Mouse (Mus musculus) T-helper 17 cell (primary cell): ENCODE results near the gene Jakmip3.

Experiments used
- in situ Hi-C, 2 experiments: fragments of 300-600 bp; cut with MboI, MseI; formaldehyde crosslinking; loops; 1 replicate in 1 of 2; 2 replicates in 1 of 2; pipeline ENCODE4 v1.15.1; 2025; ENCODE audit warnings: high pct_unique_total_duplicates in 2 of 2

Jakmip3 gene

DNA sequence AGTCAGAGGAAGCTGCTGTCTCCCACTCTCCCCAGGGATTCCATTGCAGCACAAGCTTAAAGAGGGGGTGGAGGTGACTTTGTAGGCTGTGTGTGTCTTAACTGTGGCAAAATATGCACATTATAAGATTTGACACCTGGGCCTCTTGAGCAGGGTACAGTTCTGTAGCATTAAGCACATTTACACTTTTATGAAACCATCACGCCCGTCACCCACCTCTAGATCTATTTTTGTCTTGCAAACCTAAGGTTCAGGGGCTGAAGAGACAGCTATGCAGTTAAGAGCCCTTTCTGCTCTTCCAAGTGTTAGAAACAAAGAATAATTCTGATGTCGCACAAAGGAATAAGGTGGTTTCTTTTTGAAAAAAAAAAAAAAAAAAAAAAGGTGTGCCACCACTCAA, 5.1 kb downstream of the Jakmip3 start:
- in situ Hi-C loops = no loop called here

DNA sequence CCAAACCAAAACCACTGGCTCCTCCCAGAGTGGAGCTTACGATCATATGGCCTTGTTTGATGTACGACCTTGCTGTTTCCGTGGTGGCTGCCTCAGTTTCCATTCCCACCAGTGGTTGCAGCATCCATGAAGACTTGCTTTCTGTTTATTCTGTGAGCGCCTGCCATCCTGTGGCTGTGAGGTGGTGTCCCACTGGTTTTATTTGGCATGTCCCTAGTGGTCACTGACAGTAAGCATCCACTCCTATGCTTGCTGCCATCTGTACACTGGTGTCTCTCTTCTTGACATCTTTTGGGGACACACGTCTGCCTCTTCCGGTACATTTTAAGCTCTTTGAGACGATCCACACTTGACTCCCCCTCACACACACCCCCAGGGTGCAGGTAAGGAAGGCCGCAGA, 7.2 kb downstream of the Jakmip3 start:
- in situ Hi-C loops = no loop called here

DNA sequence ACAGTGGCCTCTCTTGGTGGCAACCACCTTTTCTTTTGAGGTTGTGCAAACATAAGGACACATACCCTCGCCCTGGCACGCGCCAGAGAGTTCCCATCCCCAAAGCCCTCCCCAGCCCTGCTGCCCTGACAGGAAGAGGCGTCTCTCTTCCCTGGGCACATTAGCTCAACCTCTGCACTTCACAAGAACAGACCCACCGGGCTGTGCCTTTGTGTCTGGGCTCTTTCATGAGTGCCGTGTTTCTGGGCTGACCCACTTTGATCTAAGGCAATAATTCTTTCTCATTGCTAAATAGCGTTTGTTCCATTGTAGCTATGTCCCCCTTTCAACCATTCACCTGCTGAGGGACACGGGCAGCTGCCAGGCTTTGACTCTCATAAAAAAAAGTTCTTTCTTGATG, 7.8 kb downstream of the Jakmip3 start:
- in situ Hi-C loops = no loop called here

DNA sequence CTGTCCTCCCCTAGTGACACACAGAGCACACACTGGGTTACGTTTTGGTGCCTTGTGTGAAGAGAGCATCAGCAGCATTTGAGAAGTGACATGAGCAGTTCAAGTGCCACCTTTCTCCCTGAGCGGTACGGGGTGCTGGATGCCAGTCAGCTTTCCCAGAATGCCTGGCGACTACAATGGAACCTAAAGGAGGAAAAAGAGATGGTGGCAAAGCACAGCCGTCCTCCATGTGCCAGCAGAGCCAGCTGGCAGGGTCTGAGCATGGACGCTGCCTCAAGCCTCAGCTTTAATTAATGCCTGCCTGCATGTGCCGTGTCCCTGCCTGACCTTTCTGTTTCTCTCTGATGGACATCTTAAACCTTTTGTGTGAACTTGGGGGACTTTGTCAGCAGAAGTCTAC, 15.3 kb downstream of the Jakmip3 start:
- in situ Hi-C loops = loop anchor here in 1 of 2 experiments (10.0 kb wide), 1 partner anchor 1371 kb away; no protein-coding TSS in a partner anchor

DNA sequence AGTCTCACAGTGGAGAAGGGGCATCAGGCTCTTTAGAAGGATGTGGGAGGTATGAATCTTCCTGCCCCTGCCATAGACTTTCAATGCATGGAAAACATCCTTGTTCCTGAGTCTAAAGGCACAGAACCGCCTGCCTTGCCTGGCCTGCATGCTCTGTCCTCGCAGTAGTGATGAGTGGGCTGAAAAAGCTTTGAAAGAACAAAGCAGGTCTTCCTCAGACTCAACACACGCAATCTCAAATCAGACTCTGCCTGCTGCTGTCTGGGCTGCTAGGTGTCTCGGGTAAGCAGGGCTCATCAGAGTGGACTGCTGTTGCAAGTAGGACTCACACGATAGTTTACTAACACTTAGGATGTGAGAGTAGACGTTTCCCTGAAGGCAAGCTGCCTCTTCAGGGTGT, 16.6 kb downstream of the Jakmip3 start:
- in situ Hi-C loops = loop anchor here in 1 of 2 experiments (10.0 kb wide), 1 partner anchor 1372 kb away; no protein-coding TSS in a partner anchor

DNA sequence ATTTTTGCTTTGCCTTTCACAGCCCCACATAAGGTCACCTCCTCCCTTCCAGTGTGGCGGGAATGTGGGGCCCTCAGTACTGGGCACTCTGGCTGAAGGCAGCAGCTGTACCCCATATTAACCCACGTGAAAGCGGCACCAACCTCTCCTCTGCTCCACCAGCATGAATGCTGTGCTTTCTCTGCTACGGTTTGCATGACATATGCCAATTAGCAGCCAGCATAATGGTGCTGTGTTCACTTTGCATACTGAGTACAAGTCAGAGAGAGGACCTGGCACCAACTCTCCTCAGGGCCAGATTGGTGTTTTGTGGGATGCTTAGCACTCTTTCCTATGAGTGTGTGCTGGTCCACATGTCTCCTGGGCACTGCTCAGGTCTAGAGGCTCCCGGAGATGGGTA, 19.2 kb downstream of the Jakmip3 start:
- in situ Hi-C loops = loop anchor here in 1 of 2 experiments (10.0 kb wide), 1 partner anchor 1375 kb away; no protein-coding TSS in a partner anchor

DNA sequence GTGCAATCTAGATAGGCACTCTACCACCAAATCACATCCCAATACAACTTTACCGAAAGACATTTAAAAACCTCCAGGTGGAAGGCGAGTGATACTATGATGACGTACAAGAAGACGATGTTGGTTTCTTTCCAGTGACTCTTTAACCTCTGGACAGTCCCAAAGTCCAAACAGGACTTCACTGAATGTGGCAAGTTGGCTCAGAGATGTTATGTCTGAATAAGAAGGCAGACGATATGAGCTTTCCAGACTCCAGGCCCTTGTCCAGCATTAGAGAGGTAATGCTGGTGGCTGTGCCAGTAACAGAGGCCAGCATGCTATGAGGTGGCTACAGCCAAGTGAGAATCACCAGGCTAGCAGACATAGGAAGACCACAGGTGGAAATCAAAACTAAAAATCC, 23.2 kb downstream of the Jakmip3 start:
- in situ Hi-C loops = no loop called here

DNA sequence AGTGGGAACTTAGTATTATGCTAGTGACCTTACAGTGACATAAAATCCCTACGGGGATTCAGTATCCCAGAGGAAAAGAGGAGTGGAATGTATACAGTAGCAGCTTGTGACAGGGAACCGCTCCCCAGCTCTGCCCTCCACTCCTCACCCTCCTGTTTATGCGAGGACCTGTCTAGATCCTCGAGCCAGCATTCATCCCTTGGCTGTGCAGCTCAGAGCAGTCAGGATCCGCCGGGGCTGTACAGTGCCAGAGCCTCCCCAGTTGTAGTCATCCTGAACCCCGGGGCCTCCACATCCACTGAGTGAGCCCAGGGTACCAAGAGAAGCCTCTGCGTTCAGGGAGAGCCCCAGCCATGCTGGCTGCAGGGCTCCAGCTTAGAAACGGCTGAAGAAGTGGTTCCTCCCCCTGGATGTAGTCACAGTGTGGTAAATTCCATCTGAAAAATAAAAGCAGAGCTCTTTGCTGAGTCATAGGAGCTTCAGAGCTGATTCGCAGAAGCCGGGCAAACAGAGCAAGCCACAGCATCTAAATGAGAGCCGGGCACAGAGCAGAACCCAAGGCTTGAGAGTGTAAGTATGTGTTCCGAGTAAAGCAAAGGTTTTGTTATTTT, 27.6 kb downstream of the Jakmip3 start:
- in situ Hi-C loops = no loop called here

DNA sequence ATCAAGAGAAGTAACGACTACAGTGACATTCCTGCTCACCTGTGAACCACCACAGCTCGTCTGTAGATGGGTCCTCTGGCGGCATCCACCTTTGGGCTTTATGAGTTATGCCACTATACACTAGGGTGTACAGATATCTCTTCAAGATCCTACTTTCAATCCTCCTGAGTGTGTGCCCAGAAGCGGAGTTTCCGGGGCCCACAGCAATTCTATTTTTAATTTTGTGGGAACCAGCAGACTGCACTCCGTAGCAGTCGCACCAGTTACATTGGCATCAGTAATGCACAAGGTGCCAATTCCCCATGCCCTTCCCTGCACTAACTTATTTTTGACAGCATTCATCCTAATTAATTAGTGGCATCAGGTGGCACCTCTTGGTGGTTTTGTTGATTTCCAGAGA, 37.0 kb downstream of the Jakmip3 start:
- in situ Hi-C loops = no loop called here

DNA sequence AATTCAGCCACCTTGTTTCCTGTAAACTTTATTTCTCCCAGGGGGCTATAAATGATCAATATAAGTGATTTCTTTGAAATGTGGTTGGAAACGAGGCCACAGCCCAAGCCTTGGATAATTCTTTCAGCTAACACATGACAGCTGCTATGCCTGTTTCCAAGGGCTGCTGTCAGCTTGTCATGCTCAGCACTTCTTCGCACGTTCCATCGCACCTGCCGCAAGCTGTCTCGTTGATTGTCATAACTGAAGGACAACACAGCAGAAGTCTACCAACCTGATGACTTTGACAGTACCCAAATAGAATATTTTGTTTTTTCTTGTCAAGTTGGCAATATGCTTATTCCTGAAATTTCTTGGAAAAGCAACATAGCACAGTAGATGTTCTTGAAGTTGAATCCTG, 44.0 kb downstream of the Jakmip3 start:
- in situ Hi-C loops = no loop called here

DNA sequence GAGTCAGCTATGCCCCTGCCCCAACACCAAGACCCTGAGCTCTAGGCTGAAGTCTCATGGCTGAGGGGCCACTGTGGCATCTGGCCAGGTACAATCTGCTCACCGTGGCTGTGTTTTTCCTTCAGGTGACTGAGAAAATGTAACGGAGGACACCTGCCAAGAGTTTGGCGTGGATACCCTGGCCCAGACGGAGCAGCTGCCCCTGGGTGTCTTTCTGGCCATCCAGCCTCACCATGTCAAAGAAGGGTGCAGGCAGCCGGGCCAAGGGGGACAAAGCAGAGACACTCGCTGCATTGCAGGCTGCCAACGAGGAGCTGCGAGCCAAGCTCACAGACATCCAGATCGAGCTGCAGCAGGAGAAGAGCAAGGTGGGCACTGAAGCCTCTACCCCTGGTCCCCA, 48.6 kb downstream of the Jakmip3 start:
- in situ Hi-C loops = no loop called here

DNA sequence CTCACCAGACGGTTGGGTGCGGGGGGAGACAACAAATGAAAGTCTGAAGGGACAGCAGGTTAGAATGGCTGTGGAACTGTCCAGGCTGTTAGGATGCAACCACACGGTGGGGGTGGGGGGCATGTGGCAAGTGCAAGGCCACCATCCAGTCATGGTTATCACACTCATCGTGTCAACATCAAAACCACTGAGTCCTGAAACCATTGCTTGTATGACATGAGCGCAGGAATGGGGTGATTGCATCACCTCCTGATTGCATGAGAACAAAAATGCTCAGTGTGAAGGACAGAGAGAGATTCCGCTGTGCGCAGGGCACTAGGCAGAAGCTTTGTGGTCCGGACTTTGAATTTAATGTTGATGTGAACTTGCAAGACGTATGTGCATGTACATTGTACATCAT, 62.2 kb downstream of the Jakmip3 start:
- in situ Hi-C loops = loop anchor here in 1 of 2 experiments (10.0 kb wide), 2 partner anchors 452 to 1158 kb away; no protein-coding TSS in a partner anchor

DNA sequence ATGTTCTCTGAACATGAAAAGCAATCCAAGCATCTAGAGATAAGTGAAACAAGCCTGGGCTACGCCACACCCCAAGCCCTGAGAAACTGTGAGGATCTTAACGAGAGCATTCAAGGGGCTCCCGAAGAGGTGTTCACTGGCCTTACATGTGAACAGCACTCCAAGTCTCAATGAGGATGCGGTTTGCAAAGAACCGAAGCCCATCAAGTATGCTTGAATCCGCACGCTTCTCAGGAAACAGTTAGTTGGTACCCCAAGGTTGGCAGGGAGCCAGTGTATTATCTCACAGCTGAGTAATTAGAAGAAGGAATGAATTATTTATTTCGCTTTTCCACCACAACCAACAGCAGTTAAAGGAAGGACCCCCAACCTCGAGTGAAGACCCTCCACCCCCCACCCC, 62.7 kb downstream of the Jakmip3 start:
- in situ Hi-C loops = loop anchor here in 1 of 2 experiments (10.0 kb wide), 2 partner anchors 452 to 1158 kb away; no protein-coding TSS in a partner anchor

DNA sequence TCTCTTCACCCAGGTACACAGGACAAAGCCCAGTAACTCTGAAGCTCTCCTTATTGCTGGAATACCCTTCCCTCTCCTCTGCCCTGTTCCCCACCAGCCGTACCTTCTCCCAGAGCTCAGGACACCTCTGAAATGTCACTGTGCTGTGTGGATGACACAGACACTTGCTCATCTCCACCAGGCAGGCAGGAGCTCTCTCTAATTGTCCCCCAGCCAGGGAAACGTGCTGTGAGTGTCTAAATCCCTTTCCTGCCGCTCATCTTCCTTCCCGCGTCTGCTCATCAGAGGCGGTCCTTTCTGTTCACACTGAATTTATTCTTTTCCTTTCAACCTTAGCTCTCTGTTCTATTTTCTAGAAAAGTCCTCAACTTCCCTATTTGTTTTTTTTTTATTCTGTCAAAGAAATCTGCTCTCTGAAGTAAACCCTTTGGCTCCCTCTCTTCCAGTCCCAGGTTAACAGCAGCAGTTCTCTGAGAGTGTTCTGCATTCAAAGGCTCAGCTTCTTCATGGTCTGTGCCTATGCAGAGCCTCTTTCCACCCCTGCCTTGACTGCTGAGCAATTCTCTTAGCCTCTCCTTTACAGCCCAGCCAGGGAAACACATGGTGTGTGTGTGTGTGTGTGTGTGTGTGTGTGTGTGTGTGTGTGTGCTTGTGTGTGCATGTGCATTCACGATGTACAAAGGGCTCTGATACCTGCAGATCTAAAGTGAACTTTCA, 69.4 kb downstream of the Jakmip3 start:
- in situ Hi-C loops = loop anchor here in 1 of 2 experiments (10.0 kb wide), 2 partner anchors 445 to 1165 kb away; no protein-coding TSS in a partner anchor

DNA sequence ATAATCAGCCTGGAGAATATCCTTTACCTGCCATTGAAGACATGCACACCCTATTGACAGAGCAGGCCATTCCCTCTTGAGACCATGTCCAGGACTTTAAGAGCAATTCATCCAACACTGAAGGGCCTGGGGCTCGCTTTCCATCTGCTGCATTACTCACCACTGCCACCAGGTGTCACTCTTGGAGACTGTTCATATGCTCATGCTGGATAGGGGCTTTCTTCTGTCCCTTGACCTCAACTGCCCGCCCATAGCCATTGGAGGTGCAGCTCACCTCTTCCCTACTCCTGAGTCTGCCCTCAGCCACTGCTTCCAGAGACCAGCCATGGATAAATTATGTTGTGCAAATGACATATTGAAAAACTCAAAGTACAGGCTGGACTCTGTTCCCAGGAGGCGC, 70.5 kb downstream of the Jakmip3 start:
- in situ Hi-C loops = no loop called here

DNA sequence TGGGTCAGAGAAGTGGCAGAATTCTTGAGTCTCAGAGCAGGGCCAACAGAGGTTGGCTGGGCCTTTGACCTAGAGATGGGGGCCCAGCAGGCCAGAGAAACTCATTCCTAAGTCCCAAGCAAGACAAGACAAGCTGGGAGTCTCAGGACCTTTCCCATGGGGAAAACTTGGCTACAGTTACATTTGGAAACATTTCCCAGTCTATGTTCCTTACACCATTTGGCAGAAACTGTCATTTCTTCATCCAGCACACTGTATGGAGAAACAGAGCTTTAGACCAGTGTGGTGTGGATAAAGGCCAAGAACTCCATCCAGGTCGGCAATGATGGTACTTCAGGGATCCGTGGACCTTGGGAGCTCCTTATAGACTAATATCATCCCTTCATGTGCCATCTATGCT, 71.1 kb downstream of the Jakmip3 start:
- in situ Hi-C loops = no loop called here

DNA sequence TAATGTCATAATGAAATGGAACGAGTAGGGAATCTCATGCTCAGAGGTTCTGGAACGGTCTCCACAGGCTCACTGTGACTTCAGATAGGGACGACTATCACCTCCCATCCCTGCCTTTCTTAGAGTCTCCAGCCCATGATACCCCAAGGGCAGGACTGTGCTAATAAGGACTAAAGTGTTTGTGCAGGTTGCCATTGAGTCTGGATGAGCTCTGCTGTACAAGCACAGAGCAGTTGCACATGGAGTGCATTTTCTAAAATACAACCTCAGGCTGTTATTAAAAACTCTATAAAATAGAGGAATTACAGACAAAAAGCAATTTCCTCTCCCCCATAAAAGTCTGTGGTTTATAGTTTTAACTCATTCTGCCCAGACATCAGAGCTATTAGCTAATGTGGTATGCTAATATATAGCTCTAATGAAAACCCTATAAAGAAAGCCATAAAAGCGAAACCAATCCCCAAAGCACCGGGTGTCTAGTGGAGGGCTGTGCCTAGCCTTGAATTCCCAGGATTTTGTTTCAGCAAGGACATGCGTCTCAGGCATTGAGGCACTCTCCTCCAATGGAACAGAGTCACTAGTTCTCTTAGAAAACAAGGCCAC, 72.3 kb downstream of the Jakmip3 start:
- in situ Hi-C loops = no loop called here

DNA sequence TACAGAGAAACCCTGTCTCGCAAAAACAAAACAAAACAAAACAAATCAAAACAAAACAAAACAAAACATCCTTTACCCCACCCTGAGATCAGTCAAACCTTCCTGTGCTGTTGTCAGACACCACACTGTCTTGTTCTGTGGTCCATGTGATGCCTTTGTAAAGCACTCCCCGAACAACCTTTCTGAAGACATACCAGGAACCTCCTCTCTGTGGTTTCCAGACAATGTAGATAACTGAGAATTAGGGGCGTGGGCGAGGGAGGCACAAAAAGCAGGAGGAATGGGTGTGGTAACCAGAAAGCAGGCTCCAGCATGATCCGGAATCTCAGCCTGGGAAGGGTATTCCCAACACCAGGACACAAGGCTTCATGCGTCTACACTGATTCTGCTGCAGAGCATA, 74.6 kb downstream of the Jakmip3 start:
- in situ Hi-C loops = no loop called here

DNA sequence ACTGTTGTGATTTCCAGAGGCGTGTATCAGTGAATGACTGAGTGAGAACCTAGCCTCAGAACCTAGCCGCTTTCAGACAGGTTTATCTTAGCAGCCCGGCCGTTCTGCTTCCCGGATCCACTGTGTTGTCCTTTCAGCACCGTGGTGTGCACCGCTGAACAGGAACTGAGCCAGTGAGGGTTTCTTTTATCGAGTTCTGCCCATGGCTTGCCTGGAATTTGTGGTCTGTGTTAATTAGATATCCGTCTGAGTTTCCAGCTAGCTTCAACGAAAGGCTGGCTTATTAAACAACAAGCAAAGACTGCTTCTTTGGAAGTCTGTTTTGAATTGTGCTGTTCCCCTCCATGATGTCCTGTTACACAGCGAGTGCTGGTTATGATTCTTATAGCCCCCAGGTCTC, 75.8 kb downstream of the Jakmip3 start:
- in situ Hi-C loops = no loop called here

DNA sequence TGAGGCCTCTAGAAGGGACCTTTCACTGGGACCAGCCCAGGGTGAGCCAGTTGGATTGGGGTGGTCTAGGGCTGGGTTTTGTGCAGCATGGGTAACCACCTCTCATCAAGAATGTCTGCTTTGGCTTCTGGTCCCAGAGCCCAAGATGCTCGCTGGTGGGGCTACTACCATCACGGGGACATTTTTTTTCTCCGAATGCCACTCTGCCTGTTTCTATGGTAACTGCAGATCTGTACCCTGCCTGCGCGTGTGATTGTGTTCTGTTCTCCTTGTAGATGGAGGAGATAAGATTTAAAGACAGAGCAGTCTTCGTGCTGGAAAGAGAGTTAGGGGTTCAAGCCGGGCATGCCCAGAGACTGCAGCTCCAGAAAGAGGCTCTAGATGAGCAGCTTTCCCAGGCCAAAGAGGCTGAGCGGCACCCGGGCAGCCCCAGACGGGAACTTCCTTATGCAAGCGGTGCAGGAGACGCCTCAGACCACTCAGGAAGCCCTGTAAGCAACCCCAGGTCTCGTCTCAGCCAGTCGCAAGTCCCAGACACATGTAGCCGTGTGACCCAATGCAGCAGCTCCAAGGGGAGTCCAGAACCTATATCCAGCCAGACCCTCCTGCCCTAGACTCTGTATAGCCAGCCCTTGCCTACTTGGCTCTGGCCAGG, 76.8 kb downstream of the Jakmip3 start:
- in situ Hi-C loops = no loop called here

DNA sequence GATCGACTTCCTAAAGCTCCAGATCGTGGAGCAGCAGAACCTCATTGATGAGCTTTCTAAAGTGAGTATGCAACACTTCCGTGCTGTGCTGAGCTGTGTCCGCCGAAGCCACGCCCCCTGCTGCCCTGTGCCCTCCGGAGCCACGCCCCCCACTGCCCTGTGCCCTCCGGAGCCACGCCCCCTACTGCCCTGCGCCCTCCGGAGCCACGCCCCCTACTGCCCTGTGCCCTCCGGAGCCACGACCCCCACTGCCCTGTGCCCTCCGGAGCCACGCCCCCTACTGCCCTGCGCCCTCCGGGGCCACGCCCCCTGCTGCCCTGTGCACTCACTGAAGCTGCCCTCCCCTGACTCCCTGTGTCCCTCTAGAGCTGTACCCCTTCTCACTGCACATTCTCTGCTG, 80.4 kb downstream of the Jakmip3 start:
- in situ Hi-C loops = loop anchor here in 1 of 2 experiments (10.0 kb wide), 1 partner anchor 406 kb away; no protein-coding TSS in a partner anchor

DNA sequence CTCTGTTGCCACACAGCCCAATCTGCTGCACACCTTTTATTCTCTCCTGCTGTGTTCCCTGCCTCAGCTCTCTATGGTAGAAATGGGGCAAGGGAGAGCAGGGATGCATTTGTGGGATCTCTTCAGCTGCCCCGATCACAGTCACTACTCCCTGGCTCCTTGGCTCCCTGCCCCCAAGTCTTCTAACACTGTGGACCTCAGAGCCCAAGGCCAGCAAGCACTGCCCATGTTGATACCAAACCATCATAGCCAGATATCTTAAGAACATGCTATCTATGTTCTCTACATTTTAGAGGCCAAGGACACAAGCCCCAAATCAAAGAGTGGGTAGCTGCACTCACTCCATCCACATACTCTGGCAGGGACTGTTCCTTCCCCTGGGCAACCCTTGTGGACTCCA, 80.8 kb downstream of the Jakmip3 start:
- in situ Hi-C loops = loop anchor here in 1 of 2 experiments (10.0 kb wide), 1 partner anchor 407 kb away; no protein-coding TSS in a partner anchor
